ENCODE assay signal across 8 mouse cellular contexts in genomic region chr1:36919728-36920127, GRCm38 (mm10). TPM values are rescaled to one million over a fixed set of nuclear protein-coding genes. Genes with fewer than 3 reads are reported as not detected.
DNase-seq lines count a peak whose midpoint lies in the region; ATAC-seq and TF ChIP-seq lines count a peak whose summit lies in the region.

No protein-coding gene starts in this region.

- DNase-seq in cerebellum, adult 2 months = no peak
- DNase-seq in cerebellum, postnatal 36 days = no peak
- DNase-seq in neural tube, embryonic 10.5 days (ENCODE audit: extremely low spot score, low spot score) = no peak
- DNase-seq in adrenal gland, adult (ENCODE audit: inconsistent age in 2 of 2, low spot score in 1 of 2) = no peak
- no peak for DNase-seq in gastrocnemius, postnatal 4 days (ENCODE audit: low spot score in 2 of 2)

- H3K27ac ChIP-seq in cerebellum, adult 2 months (ENCODE audit: insufficient read depth, low read length) = peak overlapping the region; percentile 71
- H3K27ac ChIP-seq in neural tube, embryonic 15.5 days (replicated peaks) = peak overlapping the region; percentile 34; the same call in 1 of the 2 replicates
- no peak overlapping the region for H3K27ac ChIP-seq in forebrain, embryonic 12.5 days

- H3K9ac ChIP-seq in neural tube, embryonic 15.5 days (replicated peaks) = no peak overlapping the region
- no peak overlapping the region for H3K9ac ChIP-seq in forebrain, embryonic 12.5 days

- TF ChIP-seq CTCF in cerebellum, adult 2 months (IDR thresholded peaks at IDR 0.05; ENCODE audit: borderline replicate concordance, insufficient read depth, low read depth, low read length) = no peak

- TF ChIP-seq POLR2A in cerebellum, adult 2 months (IDR thresholded peaks at IDR 0.05; ENCODE audit: borderline replicate concordance, insufficient read depth, low read length) = no peak

- WGBS in cerebellum, adult 2 months = 14% methylated on average over 1 of the region's 1 CpGs
- 80% methylated on average over 1 of the region's 1 CpGs for whole genome bisulfite sequencing in neural tube, embryonic 15.5 days
- WGBS in forebrain, embryonic 12.5 days = 95% methylated on average over 1 of the region's 1 CpGs

- no peak for ATAC-seq in neural tube, embryonic 15.5 days (ENCODE audit: low FRiP score)
- peak; percentile 48 for ATAC-seq in megakaryocyte, adult 5-6 weeks (ENCODE audit: poor library complexity, severe bottlenecking)
- ATAC-seq in forebrain, embryonic 12.5 days (ENCODE audit: low FRiP score) = no peak

- no peak overlapping the region for H3K4me3 ChIP-seq in cerebellum, adult 2 months (replicated peaks; ENCODE audit: insufficient read depth, low read depth, low read length)
- no peak overlapping the region for H3K4me3 ChIP-seq in neural tube, embryonic 15.5 days (replicated peaks)
- H3K4me3 ChIP-seq in forebrain, embryonic 12.5 days (replicated peaks) = no peak overlapping the region

- no peak overlapping the region for H3K4me2 ChIP-seq in neural tube, embryonic 15.5 days
- H3K4me2 ChIP-seq in forebrain, embryonic 12.5 days = no peak overlapping the region

- no peaks in the 10 kb centered on the region for H3K27me3 ChIP-seq in cerebellum, adult 2 months (ENCODE audit: control insufficient read depth, insufficient read depth, low read length)
- H3K27me3 ChIP-seq in neural tube, embryonic 15.5 days (replicated peaks) = no peaks in the 10 kb centered on the region
- H3K27me3 ChIP-seq in forebrain, embryonic 12.5 days = no peaks in the 10 kb centered on the region

- H3K36me3 ChIP-seq in neural tube, embryonic 15.5 days = no peaks in the 10 kb centered on the region
- no peaks in the 10 kb centered on the region for H3K36me3 ChIP-seq in forebrain, embryonic 12.5 days (replicated peaks)

- H3K4me1 ChIP-seq in cerebellum, adult 2 months (ENCODE audit: control insufficient read depth, insufficient read depth, low read length) = peaks cover 24% of the 10 kb centered on the region
- H3K4me1 ChIP-seq in neural tube, embryonic 15.5 days = peaks cover 43% of the 10 kb centered on the region
- peaks cover 36% of the 10 kb centered on the region for H3K4me1 ChIP-seq in forebrain, embryonic 12.5 days

- H3K9me3 ChIP-seq in neural tube, embryonic 15.5 days (replicated peaks) = no peaks in the 10 kb centered on the region
- no peaks in the 10 kb centered on the region for H3K9me3 ChIP-seq in forebrain, embryonic 12.5 days

RNA-seq across cellular contexts. Expression of gene Tmem131, which starts 23.7 kb away (rescaled TPM):
- polyA plus RNA-seq in cerebellum, adult 2 months (2012; rRNA removed) = 31.4 and 32.2 TPM in 2 replicates
- 11.2 and 12.8 TPM in 2 replicates for polyA plus RNA-seq in neural tube, embryonic 15.5 days (2015; fragmentation: Nextera tagmentation; extraction: Ambion mirVana)
- 65.6 and 68.7 TPM in 2 replicates for total RNA-seq in megakaryocyte, adult 5-6 weeks (2015)
- 20.3 and 32.8 TPM in 2 replicates for total RNA-seq in megakaryocyte, adult 5-6 weeks (2017)
- polyA plus RNA-seq in forebrain, embryonic 12.5 days (2016; fragmentation: Nextera tagmentation; extraction: Ambion mirVana) = 19.6 and 20.4 TPM in 2 replicates
- 10 to 100 TPM; 77.1 to 88.6 TPM for total RNA-seq in gastrocnemius, postnatal 4 days (2021)
